Mouse (Mus musculus): ENCODE results near the gene Fbh1. TPM values are rescaled to one million over a fixed set of nuclear protein-coding genes. Genes with fewer than 3 reads are reported as not detected.

Fbh1 gene
- polyA plus RNA-seq, 1 experiment from 2014 or later = 134 TPM

DNA sequence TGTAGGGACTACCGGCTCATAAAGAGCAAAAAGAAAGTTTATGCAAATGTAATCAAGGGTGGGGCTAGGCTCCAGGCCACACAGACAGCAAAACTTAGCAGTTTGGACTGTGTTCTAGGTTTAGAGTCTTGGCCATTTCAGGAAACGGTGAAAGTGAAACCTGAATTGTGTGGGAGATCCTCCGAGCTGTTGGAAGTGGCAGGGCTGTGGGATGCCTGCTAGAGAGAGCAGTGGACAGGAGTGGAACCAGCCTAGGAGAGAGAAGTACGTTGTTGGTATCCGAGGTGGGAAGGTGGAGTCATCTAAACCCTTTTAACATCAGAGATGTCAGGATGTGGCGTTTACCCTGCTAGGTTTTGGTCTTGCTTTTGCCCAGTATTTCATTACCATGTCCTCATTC is 41.5 kb downstream of the Fbh1 start:
- ATAC-seq (ENCODE audit: insufficient read depth, low FRiP score, low TSS enrichment) (no peak), DNase-seq (ENCODE audit: low spot score) (no peak)
- Histone ChIP-seq H3K4me3 (ENCODE audit: low read depth, low read length) (no peak overlapping the region), H3K4me1 (ENCODE audit: control insufficient read depth, insufficient read depth, low read length) (no peaks in the 10 kb centered on the region), H3K4me2 (ENCODE audit: low read depth) (no peak overlapping the region), H3K36me3 (ENCODE audit: control insufficient read depth, insufficient read depth, low read length) (0 out of 2 replicates have a peak, but pooled peaks cover 3% of the 10 kb centered on the region), H3K27ac (ENCODE audit: low read depth, low read length) (no peak overlapping the region), H3K9ac (ENCODE audit: low read length) (no peak overlapping the region), H3K9me3 (ENCODE audit: control insufficient read depth, low read length) (no peaks in the 10 kb centered on the region), H3K27me3 (ENCODE audit: control insufficient read depth, insufficient read depth, low read length) (no peaks in the 10 kb centered on the region)
- WGBS = 89% methylated on average over 6 of the region's 6 CpGs

DNA sequence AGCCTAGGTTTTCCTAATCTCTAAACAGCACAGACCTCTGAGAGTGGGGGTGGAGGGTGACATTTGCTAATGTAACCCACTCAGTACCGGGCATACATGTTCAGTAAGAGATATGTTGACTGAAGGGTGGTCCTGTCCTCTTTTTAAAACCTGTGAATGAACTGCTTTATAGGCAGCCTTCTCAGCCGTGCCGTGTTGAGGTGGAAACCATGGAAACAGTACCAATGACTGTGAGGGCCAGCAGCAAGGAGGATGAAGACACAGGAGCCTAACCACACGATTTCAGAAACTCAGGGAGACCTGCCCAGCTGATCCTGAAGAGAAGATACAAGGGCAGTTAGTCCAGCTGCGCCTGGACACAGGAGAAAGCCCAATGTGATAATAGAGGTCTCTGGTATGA is 44.4 kb downstream of the Fbh1 start:
- Histone ChIP-seq H3K27ac (ENCODE audit: low read depth, low read length) (no peak overlapping the region), H3K4me1 (ENCODE audit: control insufficient read depth, insufficient read depth, low read length) (no peaks in the 10 kb centered on the region), H3K4me3 (ENCODE audit: low read depth, low read length) (no peak overlapping the region), H3K36me3 (ENCODE audit: control insufficient read depth, insufficient read depth, low read length) (no peaks in the 10 kb centered on the region), H3K9me3 (ENCODE audit: control insufficient read depth, low read length) (no peaks in the 10 kb centered on the region), H3K4me2 (ENCODE audit: low read depth) (no peak overlapping the region), H3K27me3 (ENCODE audit: control insufficient read depth, insufficient read depth, low read length) (no peaks in the 10 kb centered on the region), H3K9ac (ENCODE audit: low read length) (no peak overlapping the region)
- 73% methylated on average over 5 of the region's 5 CpGs for WGBS
- ATAC-seq (ENCODE audit: insufficient read depth, low FRiP score, low TSS enrichment) (no peak), DNase-seq (ENCODE audit: low spot score) (no peak)

DNA sequence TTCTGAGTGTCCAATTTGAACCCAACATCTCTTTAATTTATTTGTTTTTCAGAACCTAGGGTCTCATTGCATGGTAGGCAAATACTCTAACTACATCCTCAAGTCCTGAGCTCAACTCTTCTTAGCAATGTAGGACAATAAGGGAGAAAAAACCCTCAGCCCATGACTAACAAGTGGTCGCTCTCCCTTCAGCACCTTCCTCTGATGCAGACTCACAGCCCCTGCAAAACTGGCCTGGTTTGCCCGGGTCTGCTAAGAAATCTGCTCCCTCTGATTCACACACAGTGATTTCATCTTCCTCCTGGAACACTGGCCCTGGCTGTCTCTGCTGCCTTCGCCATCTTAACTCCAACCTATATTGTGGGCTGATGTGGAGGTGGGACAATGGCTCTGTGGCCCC is 48.3 kb downstream of the Fbh1 start:
- no peaks in the 10 kb centered on the region for H3K27me3 ChIP-seq (ENCODE audit: control insufficient read depth, insufficient read depth, low read length)
- no peak for DNase-seq (ENCODE audit: low spot score)
- H3K4me2 ChIP-seq (ENCODE audit: low read depth) = no peak overlapping the region
- no peaks in the 10 kb centered on the region for H3K36me3 ChIP-seq (ENCODE audit: control insufficient read depth, insufficient read depth, low read length)
- H3K27ac ChIP-seq (ENCODE audit: low read depth, low read length) = no peak overlapping the region
- no peaks in the 10 kb centered on the region for H3K9me3 ChIP-seq (ENCODE audit: control insufficient read depth, low read length)
- no peak overlapping the region for H3K9ac ChIP-seq (ENCODE audit: low read length)
- no peaks in the 10 kb centered on the region for H3K4me1 ChIP-seq (ENCODE audit: control insufficient read depth, insufficient read depth, low read length)
- no peak overlapping the region for H3K4me3 ChIP-seq (ENCODE audit: low read depth, low read length)
- ATAC-seq (ENCODE audit: insufficient read depth, low FRiP score, low TSS enrichment) = no peak
- WGBS = 69% methylated on average over 3 of the region's 3 CpGs

- Histone ChIP-seq H3K9me3 (ENCODE audit: control insufficient read depth, low read length) (no peaks in the 10 kb centered on the region), H3K27ac (ENCODE audit: low read depth, low read length) (no peak overlapping the region), H3K36me3 (ENCODE audit: control insufficient read depth, insufficient read depth, low read length) (no peaks in the 10 kb centered on the region), H3K27me3 (ENCODE audit: control insufficient read depth, insufficient read depth, low read length) (no peaks in the 10 kb centered on the region), H3K4me1 (ENCODE audit: control insufficient read depth, insufficient read depth, low read length) (no peaks in the 10 kb centered on the region), H3K9ac (ENCODE audit: low read length) (no peak overlapping the region), H3K4me3 (ENCODE audit: low read depth, low read length) (no peak overlapping the region), H3K4me2 (ENCODE audit: low read depth) (no peak overlapping the region)
- WGBS = 94% methylated on average over 5 of the region's 5 CpGs
- ATAC-seq (ENCODE audit: insufficient read depth, low FRiP score, low TSS enrichment) (no peak), DNase-seq (ENCODE audit: low spot score) (no peak)
Measured at GRCm38 (mm10) chr2:11727574-11727973, 49.8 kb downstream of the Fbh1 start.

DNA sequence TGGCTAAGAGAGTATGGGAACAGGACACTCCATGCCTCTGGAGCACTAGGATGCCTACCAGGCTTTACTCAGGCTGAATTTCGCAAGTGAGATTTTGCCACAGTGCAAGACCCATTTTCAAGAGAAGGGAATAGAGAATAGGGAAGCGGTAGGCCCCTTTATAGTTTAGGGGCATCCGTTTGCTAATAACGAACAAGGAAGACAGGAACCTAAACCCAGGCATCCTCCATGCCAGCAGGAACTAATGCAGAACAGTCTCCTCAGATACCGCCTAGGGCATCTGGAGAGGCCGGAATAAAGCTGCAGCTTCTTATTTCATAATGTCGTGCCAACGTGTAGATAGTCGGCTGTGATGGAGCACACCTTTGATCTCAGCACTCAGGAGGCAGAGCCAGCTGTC is 54.8 kb downstream of the Fbh1 start:
- no peak overlapping the region for H3K27ac ChIP-seq (ENCODE audit: low read depth, low read length)
- no peaks in the 10 kb centered on the region for H3K27me3 ChIP-seq (ENCODE audit: control insufficient read depth, insufficient read depth, low read length)
- no peaks in the 10 kb centered on the region for H3K9me3 ChIP-seq (ENCODE audit: control insufficient read depth, low read length)
- H3K4me1 ChIP-seq (ENCODE audit: control insufficient read depth, insufficient read depth, low read length) = no peaks in the 10 kb centered on the region
- H3K9ac ChIP-seq (ENCODE audit: low read length) = no peak overlapping the region
- ATAC-seq (ENCODE audit: insufficient read depth, low FRiP score, low TSS enrichment) (no peak), DNase-seq (ENCODE audit: low spot score) (no peak)
- WGBS = 90% methylated on average over 9 of the region's 9 CpGs
- no peaks in the 10 kb centered on the region for H3K36me3 ChIP-seq (ENCODE audit: control insufficient read depth, insufficient read depth, low read length)
- H3K4me3 ChIP-seq (ENCODE audit: low read depth, low read length) = no peak overlapping the region
- no peak overlapping the region for H3K4me2 ChIP-seq (ENCODE audit: low read depth)

GRCm38 (mm10) chr2:11718573-11718972 is 58.8 kb downstream of the Fbh1 start:
- Histone ChIP-seq H3K27ac (ENCODE audit: low read depth, low read length) (no peak overlapping the region), H3K4me3 (ENCODE audit: low read depth, low read length) (no peak overlapping the region), H3K4me1 (ENCODE audit: control insufficient read depth, insufficient read depth, low read length) (no peaks in the 10 kb centered on the region), H3K9me3 (ENCODE audit: control insufficient read depth, low read length) (no peaks in the 10 kb centered on the region), H3K9ac (ENCODE audit: low read length) (no peak overlapping the region), H3K36me3 (ENCODE audit: control insufficient read depth, insufficient read depth, low read length) (no peaks in the 10 kb centered on the region), H3K4me2 (ENCODE audit: low read depth) (no peak overlapping the region), H3K27me3 (ENCODE audit: control insufficient read depth, insufficient read depth, low read length) (no peaks in the 10 kb centered on the region)
- WGBS = 84% methylated on average over 2 of the region's 2 CpGs
- DNase-seq (ENCODE audit: low spot score) = no peak
- ATAC-seq (ENCODE audit: insufficient read depth, low FRiP score, low TSS enrichment) = no peak

DNA sequence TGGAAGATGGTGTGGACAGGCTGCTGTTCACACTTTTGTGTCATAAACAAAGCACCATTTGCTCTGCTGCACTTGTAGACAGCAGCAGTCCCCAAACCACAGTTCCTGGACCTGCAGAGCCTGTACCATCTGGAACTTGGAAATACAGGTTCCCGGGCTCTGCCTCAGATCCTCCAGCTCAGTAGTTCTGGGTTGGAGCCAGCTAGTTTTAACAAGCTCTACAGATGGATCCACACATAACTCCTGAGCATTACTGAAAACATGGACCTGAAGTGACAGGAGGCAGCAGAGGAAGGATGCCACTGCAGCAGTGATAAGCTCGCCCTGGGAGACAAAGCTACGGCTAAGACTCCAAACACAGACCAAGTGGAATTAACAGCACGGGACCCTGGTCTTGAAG is 62.8 kb downstream of the Fbh1 start:
- H3K4me3 ChIP-seq (ENCODE audit: low read depth, low read length) = no peak overlapping the region
- H3K9ac ChIP-seq (ENCODE audit: low read length) = no peak overlapping the region

GRCm38 (mm10) chr2:11713021-11713420 is 64.4 kb downstream of the Fbh1 start:
- 72% methylated on average over 3 of the region's 3 CpGs for WGBS
- Histone ChIP-seq H3K27ac (ENCODE audit: low read depth, low read length) (no peak overlapping the region), H3K36me3 (ENCODE audit: control insufficient read depth, insufficient read depth, low read length) (no peaks in the 10 kb centered on the region), H3K4me3 (ENCODE audit: low read depth, low read length) (no peak overlapping the region), H3K4me2 (ENCODE audit: low read depth) (no peak overlapping the region), H3K4me1 (ENCODE audit: control insufficient read depth, insufficient read depth, low read length) (no peaks in the 10 kb centered on the region), H3K9ac (ENCODE audit: low read length) (no peak overlapping the region), H3K9me3 (ENCODE audit: control insufficient read depth, low read length) (no peaks in the 10 kb centered on the region), H3K27me3 (ENCODE audit: control insufficient read depth, insufficient read depth, low read length) (no peaks in the 10 kb centered on the region)
- no peak for ATAC-seq (ENCODE audit: insufficient read depth, low FRiP score, low TSS enrichment)
- DNase-seq (ENCODE audit: low spot score) = no peak

More for the DNA sequence above, 62.8 kb downstream of the Fbh1 start:
- ATAC-seq (ENCODE audit: insufficient read depth, low FRiP score, low TSS enrichment) (no peak), DNase-seq (ENCODE audit: low spot score) (no peak)
- WGBS = 82% methylated on average over 4 of the region's 4 CpGs
- H3K36me3 ChIP-seq (ENCODE audit: control insufficient read depth, insufficient read depth, low read length) = no peaks in the 10 kb centered on the region
- H3K4me2 ChIP-seq (ENCODE audit: low read depth) = no peak overlapping the region
- H3K27me3 ChIP-seq (ENCODE audit: control insufficient read depth, insufficient read depth, low read length) = no peaks in the 10 kb centered on the region
- no peak overlapping the region for H3K27ac ChIP-seq (ENCODE audit: low read depth, low read length)
- no peaks in the 10 kb centered on the region for H3K4me1 ChIP-seq (ENCODE audit: control insufficient read depth, insufficient read depth, low read length)
- no peaks in the 10 kb centered on the region for H3K9me3 ChIP-seq (ENCODE audit: control insufficient read depth, low read length)

DNA sequence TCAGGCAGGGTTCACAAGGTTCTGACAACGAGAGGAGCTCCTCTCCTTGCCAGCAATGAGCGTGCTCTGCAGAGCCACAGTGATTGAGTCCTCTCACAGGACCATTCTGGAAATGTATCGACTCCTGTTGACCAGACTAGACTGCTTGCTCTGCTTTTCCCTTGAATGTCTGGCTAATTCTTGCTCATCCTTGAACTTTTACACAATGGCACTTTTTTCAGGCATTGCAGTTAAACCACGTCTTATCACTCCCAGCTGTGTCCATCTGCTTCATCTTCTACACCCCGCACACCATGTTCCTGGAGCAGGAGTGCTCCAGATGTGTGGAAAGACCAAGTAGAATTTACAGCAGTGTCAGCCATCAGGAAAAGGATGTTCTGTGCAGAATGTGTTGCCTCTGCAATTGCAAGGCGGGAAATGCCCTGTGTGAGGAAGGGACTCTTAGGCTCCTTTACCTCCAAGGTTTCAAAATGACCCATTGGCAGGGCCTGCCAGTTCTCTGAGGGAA is 64.8 kb downstream of the Fbh1 start:
- Histone ChIP-seq H3K4me2 (ENCODE audit: low read depth) (no peak overlapping the region), H3K27ac (ENCODE audit: low read depth, low read length) (no peak overlapping the region), H3K36me3 (ENCODE audit: control insufficient read depth, insufficient read depth, low read length) (no peaks in the 10 kb centered on the region), H3K27me3 (ENCODE audit: control insufficient read depth, insufficient read depth, low read length) (no peaks in the 10 kb centered on the region), H3K4me3 (ENCODE audit: low read depth, low read length) (no peak overlapping the region), H3K9me3 (ENCODE audit: control insufficient read depth, low read length) (no peaks in the 10 kb centered on the region), H3K9ac (ENCODE audit: low read length) (no peak overlapping the region), H3K4me1 (ENCODE audit: control insufficient read depth, insufficient read depth, low read length) (no peaks in the 10 kb centered on the region)
- DNase-seq (ENCODE audit: low spot score) = no peak
- ATAC-seq (ENCODE audit: insufficient read depth, low FRiP score, low TSS enrichment) = no peak
- 81% methylated on average over 6 of the region's 6 CpGs for WGBS
